25 mouse cellular contexts compared by ENCODE assay signal in genomic region chr15:60555691-60556090, GRCm38 (mm10).
"Had no signal": no experiment of that assay in that cellular context is flagged by ENCODE, and none has a peak within 500 bp of the region (broad histone marks: within the 10 kb centered on the region; RNA-seq: fewer than 3 reads in every experiment).

No protein-coding gene starts in this region.

- DNase-seq: gastrocnemius, postnatal 14 days; gastrocnemius, postnatal 36 days; heart, adult 11 months; heart, postnatal 10 days; heart, postnatal 36 days; kidney, adult 11 months; kidney, adult 2 months; kidney, adult 9 months; kidney, postnatal 14 days; kidney, postnatal 36 days; layer of hippocampus, adult 9-11 months; layer of hippocampus, postnatal 36 days; left cerebral cortex, postnatal 4 days had no signal

- H3K27ac ChIP-seq: heart, embryonic 10.5 days; hindbrain, embryonic 13.5 days; hindbrain, embryonic 15.5 days; hindbrain, postnatal 0 days; kidney, embryonic 15.5 days; kidney, postnatal 0 days; limb, embryonic 13.5 days; limb, embryonic 15.5 days; liver, embryonic 12.5 days; liver, embryonic 14.5 days had no signal

- H3K4me3 ChIP-seq: heart, embryonic 10.5 days; heart, embryonic 12.5 days; hindbrain, embryonic 13.5 days; hindbrain, embryonic 15.5 days; kidney, embryonic 15.5 days; limb, embryonic 13.5 days; limb, embryonic 15.5 days; liver, embryonic 12.5 days had no signal

- H3K9me3 ChIP-seq: heart, embryonic 10.5 days; hindbrain, embryonic 13.5 days; hindbrain, embryonic 15.5 days; kidney, embryonic 15.5 days; limb, embryonic 13.5 days; limb, embryonic 15.5 days; liver, embryonic 12.5 days had no signal

- H3K27me3 ChIP-seq: heart, embryonic 12.5 days; hindbrain, embryonic 13.5 days; hindbrain, embryonic 15.5 days; kidney, embryonic 15.5 days; limb, embryonic 13.5 days; limb, embryonic 15.5 days; liver, embryonic 12.5 days had no signal

- H3K4me1 ChIP-seq: heart, embryonic 10.5 days; heart, embryonic 12.5 days; hindbrain, embryonic 13.5 days; hindbrain, embryonic 15.5 days; kidney, embryonic 15.5 days; limb, embryonic 13.5 days; limb, embryonic 15.5 days; liver, embryonic 12.5 days had no signal

- H3K4me2 ChIP-seq: heart, embryonic 12.5 days; hindbrain, embryonic 13.5 days; hindbrain, embryonic 15.5 days; kidney, embryonic 15.5 days; limb, embryonic 13.5 days; limb, embryonic 15.5 days; liver, embryonic 12.5 days had no signal

- H3K9ac ChIP-seq: heart, embryonic 12.5 days; hindbrain, embryonic 13.5 days; hindbrain, embryonic 15.5 days; kidney, embryonic 15.5 days; limb, embryonic 13.5 days; limb, embryonic 15.5 days; liver, embryonic 12.5 days; liver, embryonic 14.5 days had no signal

- H3K36me3 ChIP-seq: heart, embryonic 10.5 days; heart, embryonic 12.5 days; hindbrain, embryonic 13.5 days; hindbrain, embryonic 15.5 days; kidney, embryonic 15.5 days; limb, embryonic 13.5 days; limb, embryonic 15.5 days; liver, embryonic 12.5 days had no signal

- ATAC-seq: hindbrain, postnatal 0 days; intestine, embryonic 16.5 days; liver, embryonic 12.5 days had no signal
